Mouse (Mus musculus) erythroblast, embryonic 14.5 days (primary cell): ENCODE measurements around the gene Deaf1.

Experiments used
- GATA1 ChIP-seq: IDR thresholded peaks from 2 replicates; pipeline ENCODE4 v1.6.1; 2012; ENCODE audit warnings: low read length, inconsistent platforms, mixed read lengths
- TAL1 ChIP-seq: IDR thresholded peaks from 3 replicates; pipeline ENCODE4 v1.6.1; 2012; ENCODE audit warnings: low read length, inconsistent platforms, mixed read lengths

- TF ChIP-seq TAL1 (no peak), GATA1 (no peak)
Measured at GRCm38 (mm10) chr7:141315076-141315475, 12.4 kb downstream of the Deaf1 start.
